Mouse (Mus musculus) ovary, postnatal 36 days (tissue): ENCODE data around the gene Caly.

Experiments
- DNase-seq: peaks from one replicate; pipeline ENCODE4 v3.0.0; 2022; ENCODE audit warnings: low spot score, mixed read lengths

Gene Caly

GRCm38 (mm10) chr7:140036281-140037170, 45.8 kb downstream of the Caly start, which contains the start of the genes Zfp511 and Tubgcp2:
TSS of gene Zfp511 (plus strand) at chr7:140036391.
TSS of gene Tubgcp2 (minus strand) at chr7:140036669.
- DNase-seq: peak; percentile 94

GRCm38 (mm10) chr7:140035456-140035855, 46.9 kb downstream of the Caly start:
- DNase-seq: no peak

GRCm38 (mm10) chr7:140033386-140033785, 49.0 kb downstream of the Caly start:
- DNase-seq: no peak

- no peak for DNase-seq
Measured at GRCm38 (mm10) chr7:140032366-140032765, 50.0 kb downstream of the Caly start.

- no peak for DNase-seq
Measured at GRCm38 (mm10) chr7:140031771-140032170, 50.6 kb downstream of the Caly start.
